ENCODE assay signal across 14 mouse cellular contexts in the genomic region with DNA sequence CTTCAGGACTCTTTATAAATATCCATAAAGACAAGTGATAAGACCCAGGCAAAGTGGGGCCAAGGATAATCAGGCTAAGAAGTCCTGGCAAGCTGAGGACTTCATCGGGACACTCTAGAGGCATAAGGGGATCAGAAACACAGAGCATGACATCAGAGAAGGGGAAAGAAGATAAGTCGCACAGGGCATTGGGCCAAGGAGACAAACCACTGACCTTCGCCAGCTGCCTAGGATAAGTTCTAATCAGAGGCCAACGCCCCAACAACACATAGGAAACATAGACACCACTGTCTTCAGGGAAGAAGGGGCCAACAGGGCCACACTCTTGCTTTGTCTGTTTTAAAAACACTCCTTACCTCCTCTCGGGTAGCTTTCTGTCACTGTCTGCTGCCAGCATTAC. TPM values are rescaled to one million over a fixed set of nuclear protein-coding genes. Genes with fewer than 3 reads are reported as not detected.
DNase-seq lines count a peak whose midpoint lies in the region; ATAC-seq and TF ChIP-seq lines count a peak whose summit lies in the region.
"Had no signal": no experiment of that assay in that cellular context is flagged by ENCODE, and none has a peak within 500 bp of the region (broad histone marks: within the 10 kb centered on the region; RNA-seq: fewer than 3 reads in every experiment).

No protein-coding gene starts in this region.

- H3K9me3 ChIP-seq in heart, embryonic 12.5 days (replicated peaks) = 0 out of 2 replicates have a peak, but pooled peaks cover 5% of the 10 kb centered on the region
- H3K9me3 ChIP-seq: forebrain, embryonic 13.5 days had no signal

- peak; percentile 34 for ATAC-seq in heart, embryonic 12.5 days (ENCODE audit: insufficient number of reproducible peaks, low FRiP score)
- ATAC-seq: forebrain, embryonic 13.5 days had no signal

- H3K27ac ChIP-seq in heart, embryonic 12.5 days (ENCODE audit: poor library complexity, severe bottlenecking) = peak overlapping the region; percentile 23; the same call in 1 of the 2 replicates
- peak overlapping the region; percentile 56; the same call in 1 of the 2 replicates for H3K27ac ChIP-seq in bone marrow, adult 2 months (ENCODE audit: control insufficient read depth, insufficient read depth, low read depth, low read length, poor library complexity)
- H3K27ac ChIP-seq: embryonic facial prominence, embryonic 10.5 days; forebrain, embryonic 13.5 days had no signal

- no peak overlapping the region for H3K4me3 ChIP-seq in heart, embryonic 12.5 days
- H3K4me3 ChIP-seq in bone marrow, adult 2 months (replicated peaks; ENCODE audit: control insufficient read depth, low read depth, low read length) = no peak overlapping the region
- H3K4me3 ChIP-seq: embryonic facial prominence, embryonic 10.5 days; forebrain, embryonic 13.5 days; megakaryocyte, embryonic 14.5 days had no signal

- no peaks in the 10 kb centered on the region for H3K27me3 ChIP-seq in heart, embryonic 12.5 days (replicated peaks)
- H3K27me3 ChIP-seq: forebrain, embryonic 13.5 days had no signal

- 18% methylated on average over 5 of the region's 5 CpGs for WGBS in heart, embryonic 12.5 days
- WGBS in bone marrow, adult 2 months = 57% methylated on average over 5 of the region's 5 CpGs

- H3K4me1 ChIP-seq in heart, embryonic 12.5 days (replicated peaks) = peaks cover 21% of the 10 kb centered on the region
- peaks cover 6% of the 10 kb centered on the region for H3K4me1 ChIP-seq in bone marrow, adult 2 months (ENCODE audit: control insufficient read depth, insufficient read depth, low read length)

- DNase-seq in heart, adult 8-10 months (ENCODE audit: low spot score) = no peak
- peak; percentile 59 for DNase-seq in heart, postnatal 4 days
- peak; percentile 54 for DNase-seq in retina, postnatal 7 days (ENCODE audit: low read depth, low spot score)
- no peak for DNase-seq in gastrocnemius, adult 18-20 months (ENCODE audit: low spot score)
- DNase-seq in thymus, postnatal 14 days = no peak
- no peak for DNase-seq in left cerebral cortex, adult 11 months (ENCODE audit: low spot score)
- DNase-seq: gastrocnemius, postnatal 14 days; kidney, adult 18-20 months; lung, adult 2 months had no signal

- no peak for TF ChIP-seq POLR2A in bone marrow, adult 2 months (IDR thresholded peaks at IDR 0.05; ENCODE audit: borderline replicate concordance, control insufficient read depth, low read depth, low read length)

- no peak overlapping the region for H3K9ac ChIP-seq in heart, embryonic 12.5 days
- H3K9ac ChIP-seq: forebrain, embryonic 13.5 days had no signal

- no peaks in the 10 kb centered on the region for H3K36me3 ChIP-seq in heart, embryonic 12.5 days
- H3K36me3 ChIP-seq: embryonic facial prominence, embryonic 10.5 days had no signal

- H3K4me2 ChIP-seq in heart, embryonic 12.5 days = no peak overlapping the region
- H3K4me2 ChIP-seq: forebrain, embryonic 13.5 days had no signal

- TF ChIP-seq CTCF in bone marrow, adult 2 months (IDR thresholded peaks at IDR 0.05; ENCODE audit: control insufficient read depth, insufficient read depth, low read length) = no peak

RNA-seq across cellular contexts. Expression of a gene that starts 8.1 kb away (rescaled TPM):
- 61.1 and 63.7 TPM in 2 replicates for polyA plus RNA-seq in heart, embryonic 12.5 days (2016; fragmentation: Nextera tagmentation; extraction: Ambion mirVana)
- total RNA-seq in heart, adult 8-10 months (2022) = 10 to 100 TPM; 51.8 to 59.0 (median 58.6) TPM
- polyA plus RNA-seq in bone marrow, adult 2 months (2011; ENCODE audit: insufficient read depth, insufficient read length, low replicate concordance, missing spikeins) = 16.5 and 29.5 TPM in 2 replicates
- total RNA-seq in heart, postnatal 4 days (2021) = 100 to 1,000 TPM; 101 to 107 TPM
- 10 to 100 TPM; 47.2 to 48.8 TPM for total RNA-seq in gastrocnemius, adult 18-20 months (2021)

Comparison
In these comparisons a context has a peak if more than half of its experiments do, and no peak if none do; other contexts are left out.
1. DNase-seq: peak in heart, postnatal 4 days (single experiment) and retina, postnatal 7 days (single experiment); none in heart, adult 8-10 months (single experiment), gastrocnemius, adult 18-20 months (single experiment), thymus, postnatal 14 days (single experiment) and left cerebral cortex, adult 11 months (single experiment).